Mouse (Mus musculus) layer of hippocampus, postnatal 36 days (tissue): ENCODE results near the gene Ywhab. TPM values are rescaled to one million over a fixed set of nuclear protein-coding genes. Genes with fewer than 3 reads are reported as not detected.
A peak's percentile ranks its signal among the peaks of the same experiment; 100 is the strongest.

Experiments used
- DNase-seq, 2 experiments: peaks; one replicate each; pipeline ENCODE4 v3.0.0; 2022
- total RNA-seq, 2 experiments: library from RNA; stranded (reverse); gene quantifications; 2 replicates each; pipeline ENCODE4 v1.2.3; 2021

Gene Ywhab
- 100 to 1,000 TPM; 531 to 565 TPM for total RNA-seq

DNA sequence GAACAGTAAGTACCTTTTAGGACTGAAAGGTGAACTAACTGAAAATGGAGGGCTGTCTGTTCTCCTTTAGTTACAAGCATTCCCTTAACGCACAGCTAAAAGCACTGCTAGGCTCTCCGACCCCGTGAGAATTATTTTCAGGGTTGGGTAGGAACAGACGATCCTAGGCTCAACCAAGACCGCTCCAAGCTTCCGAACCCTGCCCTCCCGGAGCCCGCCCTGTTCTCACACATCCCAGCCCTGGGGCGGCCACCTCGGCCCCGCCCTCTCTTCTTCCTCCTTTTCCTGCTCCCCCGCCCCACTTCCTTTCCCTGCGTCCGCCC is at the start of gene Ywhab:
TSS of gene Ywhab (plus strand) at position 307 of the 323 bp plus-strand sequence.
- DNase-seq: peak in 1 of 2 experiments; percentile 92

GRCm38 (mm10) chr2:163946221-163946620 is 48.5 kb upstream of the Ywhab start:
- DNase-seq: no peak

GRCm38 (mm10) chr2:163947976-163948375 is 46.8 kb upstream of the Ywhab start:
- DNase-seq: no peak

GRCm38 (mm10) chr2:163951770-163952169 is 43.0 kb upstream of the Ywhab start:
- peak; percentile 45 to 60 for DNase-seq

DNA sequence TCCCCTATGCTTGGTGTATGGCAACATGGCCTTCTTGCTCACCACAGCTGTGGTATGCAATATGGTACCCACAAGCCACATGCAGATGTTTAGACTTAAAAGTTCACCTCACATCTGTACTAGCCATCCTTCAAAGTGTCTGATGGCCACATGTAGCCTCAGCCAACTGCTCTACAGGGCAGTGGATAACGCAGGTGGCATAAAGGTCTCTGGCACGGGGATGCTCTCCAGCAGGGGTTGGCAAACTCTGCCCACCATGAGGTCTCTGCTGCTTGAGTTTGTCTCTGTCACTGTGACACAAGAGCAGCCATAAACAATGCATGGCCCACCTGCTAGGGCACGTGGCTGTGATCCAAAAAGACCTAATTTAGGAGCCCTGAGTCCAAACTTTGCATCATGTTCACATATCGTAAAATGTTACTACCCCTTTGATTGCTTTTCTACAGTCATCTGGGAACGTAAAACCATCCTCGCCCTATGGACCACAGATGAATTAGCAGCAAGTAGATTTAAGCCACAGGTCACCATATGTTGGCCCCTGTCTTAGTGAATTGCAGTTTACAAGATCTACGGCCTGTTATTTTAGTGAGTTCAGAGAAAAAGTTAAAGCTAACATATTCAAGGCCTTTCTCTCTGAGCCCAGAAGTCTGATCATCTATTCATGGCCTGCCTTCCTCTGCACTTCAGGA is 41.0 kb upstream of the Ywhab start:
- DNase-seq: no peak

GRCm38 (mm10) chr2:163964606-163965560 is 29.9 kb upstream of the Ywhab start:
- DNase-seq: no peak

DNA sequence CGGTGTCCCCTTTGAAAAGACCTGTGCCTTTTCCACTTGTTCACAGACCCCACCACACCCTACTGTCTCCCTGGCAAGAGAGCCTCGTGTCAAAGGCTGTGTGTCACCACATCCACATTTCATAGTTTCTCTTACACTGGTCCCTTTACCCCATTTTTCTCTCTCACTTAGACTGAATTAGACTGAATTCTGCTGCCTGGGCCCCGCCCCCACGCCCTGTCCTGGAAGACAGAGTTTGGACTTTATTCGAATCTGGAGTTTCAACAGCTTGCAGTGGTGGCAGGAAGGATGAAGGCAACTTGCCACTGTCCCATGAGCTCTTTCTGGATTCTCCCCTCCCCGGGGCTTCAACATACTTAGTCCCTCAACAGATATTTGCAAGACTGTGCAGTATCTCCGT is 29.1 kb upstream of the Ywhab start:
- no peak for DNase-seq

DNA sequence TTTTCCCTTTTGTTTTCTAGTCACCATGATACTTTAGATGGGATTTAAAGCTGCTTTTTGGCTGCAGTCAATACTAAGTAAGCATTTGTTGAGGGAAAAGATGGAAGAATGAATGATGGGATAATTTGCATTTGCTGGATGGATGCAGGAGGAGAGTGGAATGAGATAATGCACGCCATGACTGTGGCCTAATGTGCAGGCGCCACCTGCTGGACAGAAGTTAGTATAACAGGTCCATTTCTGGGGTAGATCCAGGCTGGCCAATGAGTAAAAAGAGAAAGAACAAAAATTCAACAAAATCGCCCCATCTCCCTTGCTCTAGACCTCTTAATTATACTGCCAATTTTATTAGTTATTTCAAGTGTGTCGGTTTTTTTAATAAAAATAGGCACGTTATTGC is 26.2 kb upstream of the Ywhab start:
- DNase-seq: peak; percentile 47 to 62

- DNase-seq: no peak
Measured at GRCm38 (mm10) chr2:163970326-163970725, 24.4 kb upstream of the Ywhab start.

GRCm38 (mm10) chr2:163974056-163974455 is 20.7 kb upstream of the Ywhab start:
- DNase-seq: no peak

DNA sequence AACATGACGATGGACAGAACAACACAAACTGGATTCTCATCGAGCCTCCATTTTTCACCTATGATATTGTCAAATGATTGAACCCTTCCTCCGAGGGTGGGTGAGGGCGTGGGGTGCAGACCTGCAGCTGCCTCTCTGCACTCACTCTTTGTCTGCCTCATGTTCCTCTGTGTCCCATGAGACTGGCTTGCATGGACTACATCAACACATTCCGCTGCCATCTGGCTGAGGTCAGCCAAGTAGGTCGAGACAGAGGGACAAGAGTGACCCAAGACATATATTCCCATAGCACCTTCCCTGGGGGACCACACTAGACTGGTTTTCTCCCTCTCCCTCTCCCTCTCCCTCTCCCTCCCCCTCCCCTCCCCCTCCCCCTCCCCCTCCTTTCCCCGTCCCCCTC is 18.3 kb upstream of the Ywhab start:
- DNase-seq: no peak

DNA sequence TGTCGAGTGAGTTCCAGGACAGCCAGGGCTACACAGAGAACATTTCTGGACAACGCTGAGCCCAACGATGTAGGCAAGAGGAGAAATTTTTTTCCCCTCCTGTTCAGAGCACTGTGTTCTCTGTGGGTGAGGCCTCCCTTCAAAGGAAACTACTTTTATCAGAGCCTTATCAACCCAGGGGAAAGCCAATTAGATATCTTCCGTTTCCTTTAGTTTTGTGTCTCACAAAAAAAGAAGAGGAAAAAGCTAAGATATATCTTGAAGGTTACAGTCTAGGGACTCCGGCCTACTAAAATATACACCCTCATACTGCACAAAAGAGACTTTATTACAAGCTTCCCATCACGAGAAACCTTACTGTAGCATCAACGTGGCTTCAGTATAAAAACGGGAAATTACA is 7.5 kb upstream of the Ywhab start:
- DNase-seq: no peak

- DNase-seq: no peak
Measured at GRCm38 (mm10) chr2:163992871-163993270, 1.9 kb upstream of the Ywhab start.

DNA sequence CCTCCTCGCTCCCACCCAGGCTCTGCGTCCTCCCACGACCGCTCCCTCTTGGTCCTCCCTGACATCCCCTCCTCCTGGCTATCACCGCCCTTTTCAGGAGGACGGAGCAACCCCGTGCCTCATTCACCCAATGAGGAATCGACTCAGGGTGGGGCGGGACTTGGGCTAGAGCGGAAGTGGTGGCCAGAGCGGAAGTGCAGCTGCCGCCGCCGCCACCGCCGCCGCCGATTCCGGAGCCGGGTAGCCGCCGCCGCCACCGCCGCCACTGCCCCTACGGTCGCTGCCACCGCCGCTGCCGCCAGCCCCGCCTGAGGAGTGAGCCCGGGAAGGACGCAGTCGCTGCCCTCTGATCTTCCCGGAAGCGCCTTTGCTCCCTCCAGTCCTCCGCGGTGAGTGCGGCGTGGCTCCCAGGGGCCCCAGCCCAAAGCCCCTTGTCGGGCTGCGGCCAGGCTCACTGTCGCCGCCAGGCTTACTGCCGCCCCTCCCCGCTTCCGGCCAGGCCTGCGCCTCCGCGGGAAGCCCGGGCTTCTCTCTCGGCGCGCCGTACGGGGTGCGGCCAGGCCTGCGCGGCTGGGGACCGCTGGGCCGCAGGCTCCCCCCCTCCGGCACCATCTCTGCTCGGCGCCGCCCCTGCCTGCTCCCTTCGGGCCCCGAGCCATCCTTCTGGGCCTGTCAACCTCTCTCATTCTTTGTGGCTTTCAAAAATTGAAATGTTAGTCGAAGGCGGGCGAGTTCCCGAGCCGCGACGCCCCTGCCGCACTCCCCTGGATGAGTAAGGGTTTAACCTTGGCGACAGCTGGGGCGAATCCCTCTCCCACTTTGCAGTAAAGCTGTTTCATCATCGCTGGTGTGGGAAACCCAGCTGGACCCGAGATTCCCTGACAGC is 460 bp downstream of the Ywhab start:
- DNase-seq: peak in 1 of 2 experiments; percentile 93

- DNase-seq: no peak
Measured at GRCm38 (mm10) chr2:163996275-163996674, 1.5 kb downstream of the Ywhab start.

- no peak for DNase-seq
Measured at GRCm38 (mm10) chr2:163996899-163997298, 2.1 kb downstream of the Ywhab start.

- DNase-seq: no peak
Measured at GRCm38 (mm10) chr2:163998981-163999380, 4.2 kb downstream of the Ywhab start.

DNA sequence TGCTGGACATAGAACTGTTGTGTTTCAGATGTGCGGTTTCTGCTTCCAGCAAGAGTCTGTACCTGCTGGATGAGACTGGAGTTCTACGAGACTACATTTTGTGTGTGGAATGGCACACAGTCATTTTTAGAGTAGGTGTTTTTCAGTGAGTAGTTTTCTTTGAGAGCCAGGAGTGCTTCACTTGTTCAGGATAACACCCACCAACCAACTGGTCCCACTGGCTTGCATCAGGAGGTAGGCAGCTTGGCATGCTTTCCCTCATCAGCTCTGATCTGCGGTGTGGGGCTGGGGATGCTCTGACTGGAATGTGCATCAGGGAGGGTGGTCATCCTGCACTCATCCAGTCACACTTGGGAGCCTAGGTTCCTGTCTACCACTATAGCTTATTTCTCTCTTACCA is 7.9 kb downstream of the Ywhab start:
- DNase-seq: no peak

DNA sequence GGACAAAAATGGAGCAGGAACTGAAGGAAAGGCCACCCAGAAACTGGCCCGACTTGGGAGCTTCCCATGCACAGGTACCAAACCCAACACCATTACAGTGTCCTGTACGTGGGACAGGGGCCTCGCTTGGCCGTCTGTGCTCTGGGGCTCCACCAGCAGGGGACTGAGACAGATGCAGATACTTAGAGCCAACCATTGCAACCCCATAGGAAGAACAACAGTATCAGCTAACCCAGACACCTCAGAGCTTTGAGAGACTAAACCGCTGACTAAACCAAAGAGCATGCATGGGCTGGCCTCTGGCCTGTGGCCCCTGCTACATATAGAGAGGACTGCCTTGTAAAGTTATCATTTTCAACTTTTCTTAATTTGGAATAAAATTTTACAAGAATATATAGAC is 9.7 kb downstream of the Ywhab start:
- no peak for DNase-seq

GRCm38 (mm10) chr2:164006932-164007331 is 12.2 kb downstream of the Ywhab start:
- no peak for DNase-seq

DNA sequence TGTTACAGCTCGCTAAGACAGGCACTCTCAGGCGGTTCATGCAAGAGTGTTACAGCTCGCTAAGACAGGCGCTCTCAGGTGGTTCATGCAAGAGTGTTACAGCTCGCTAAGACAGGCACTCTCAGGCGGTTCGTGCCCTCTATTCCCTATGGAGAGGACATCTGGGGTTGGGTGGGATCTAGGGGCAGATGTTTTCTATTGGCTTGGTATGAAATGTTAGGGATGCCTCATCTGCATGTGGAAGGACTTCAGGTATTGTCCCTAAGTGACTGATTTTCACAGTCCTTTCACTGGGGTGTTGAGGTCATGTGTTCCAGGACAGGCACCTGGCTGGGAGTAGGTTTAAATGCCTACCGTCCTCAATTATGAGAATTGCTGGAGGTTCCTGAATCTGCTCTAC is 12.8 kb downstream of the Ywhab start:
- DNase-seq: no peak

GRCm38 (mm10) chr2:164007987-164008545 is 13.3 kb downstream of the Ywhab start:
- DNase-seq: no peak
